17 mouse cellular contexts compared by ENCODE assay signal in the genomic region with DNA sequence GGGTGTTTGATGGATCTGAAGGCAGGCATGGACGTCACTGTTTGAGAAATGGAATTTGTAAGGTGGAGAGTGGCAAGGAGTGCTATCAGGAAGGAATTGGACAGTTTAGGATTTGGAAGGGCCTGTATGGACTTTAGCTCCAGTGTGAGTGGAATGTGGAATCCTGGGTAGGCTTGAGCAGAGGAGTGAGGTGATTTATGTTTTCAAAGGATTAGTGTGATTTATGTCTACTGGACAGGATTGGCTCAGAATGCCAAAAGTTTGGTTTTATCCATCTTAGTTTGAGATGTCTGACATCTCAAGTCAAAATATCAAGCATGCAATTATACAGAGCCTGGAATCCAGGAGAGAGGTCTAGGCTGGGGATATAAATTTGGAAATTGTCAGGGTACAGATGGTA.
"Had no signal": no experiment of that assay in that cellular context is flagged by ENCODE, and none has a peak within 500 bp of the region (broad histone marks: within the 10 kb centered on the region; RNA-seq: fewer than 3 reads in every experiment).

No protein-coding gene starts in this region.

- DNase-seq: kidney, adult 2 months; kidney, postnatal 14 days; left cerebral cortex, postnatal 4 days; liver, embryonic 13.5 days; lung, adult 2 months; lung, postnatal 14 days; lung, postnatal 4 days; retina, postnatal 1 day; right cerebral cortex, postnatal 25 days; spleen, adult 18-20 months; thymus, postnatal 25 days had no signal

- H3K4me1 ChIP-seq: kidney, embryonic 15.5 days; liver, embryonic 13.5 days; midbrain, embryonic 12.5 days; midbrain, embryonic 15.5 days; neural tube, embryonic 12.5 days; neural tube, embryonic 15.5 days had no signal

- H3K36me3 ChIP-seq: kidney, embryonic 15.5 days; liver, embryonic 13.5 days; midbrain, embryonic 12.5 days; midbrain, embryonic 15.5 days; neural tube, embryonic 12.5 days; neural tube, embryonic 15.5 days had no signal

- H3K9me3 ChIP-seq: kidney, embryonic 15.5 days; liver, embryonic 13.5 days; midbrain, embryonic 12.5 days; midbrain, embryonic 15.5 days; neural tube, embryonic 12.5 days; neural tube, embryonic 15.5 days had no signal

- H3K27me3 ChIP-seq: kidney, embryonic 15.5 days; liver, embryonic 13.5 days; midbrain, embryonic 12.5 days; midbrain, embryonic 15.5 days; neural tube, embryonic 12.5 days; neural tube, embryonic 15.5 days had no signal

- ATAC-seq: intestine, postnatal 0 days; midbrain, embryonic 15.5 days had no signal

- H3K9ac ChIP-seq: kidney, embryonic 15.5 days; liver, embryonic 13.5 days; midbrain, embryonic 12.5 days; midbrain, embryonic 15.5 days; neural tube, embryonic 12.5 days; neural tube, embryonic 15.5 days had no signal

- H3K4me3 ChIP-seq: kidney, embryonic 15.5 days; liver, embryonic 13.5 days; midbrain, embryonic 12.5 days; midbrain, embryonic 15.5 days; neural tube, embryonic 12.5 days; neural tube, embryonic 15.5 days had no signal

- H3K27ac ChIP-seq: kidney, embryonic 15.5 days; liver, embryonic 13.5 days; midbrain, embryonic 12.5 days; midbrain, embryonic 15.5 days; neural tube, embryonic 12.5 days; neural tube, embryonic 15.5 days had no signal

- H3K4me2 ChIP-seq: kidney, embryonic 15.5 days; liver, embryonic 13.5 days; midbrain, embryonic 12.5 days; midbrain, embryonic 15.5 days; neural tube, embryonic 12.5 days; neural tube, embryonic 15.5 days had no signal
